Mouse (Mus musculus): ENCODE measurements around the gene Serpinb9b.

Serpinb9b gene

DNA sequence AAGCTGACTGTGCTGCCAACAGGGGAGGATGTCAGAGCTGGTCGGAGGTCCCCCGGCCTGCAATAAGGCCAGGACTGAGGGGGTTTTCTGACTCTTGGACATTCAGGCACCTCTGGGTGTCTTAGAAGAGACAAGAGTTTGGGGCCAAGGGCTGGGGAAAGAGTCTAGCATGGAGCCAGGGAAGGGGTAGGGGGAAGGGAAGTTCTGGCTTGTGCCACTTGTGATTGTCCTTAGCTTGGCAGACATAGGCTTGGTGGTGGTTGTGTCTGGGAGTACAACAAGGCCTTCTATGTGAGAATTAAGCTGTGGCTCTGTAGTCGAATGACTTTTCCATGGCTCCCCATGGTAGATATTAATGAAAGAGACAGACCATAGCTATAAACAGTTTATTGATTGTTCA is 16.3 kb downstream of the Serpinb9b start:
- DNase-seq (ENCODE audit: low read depth, low spot score) = no peak

DNA sequence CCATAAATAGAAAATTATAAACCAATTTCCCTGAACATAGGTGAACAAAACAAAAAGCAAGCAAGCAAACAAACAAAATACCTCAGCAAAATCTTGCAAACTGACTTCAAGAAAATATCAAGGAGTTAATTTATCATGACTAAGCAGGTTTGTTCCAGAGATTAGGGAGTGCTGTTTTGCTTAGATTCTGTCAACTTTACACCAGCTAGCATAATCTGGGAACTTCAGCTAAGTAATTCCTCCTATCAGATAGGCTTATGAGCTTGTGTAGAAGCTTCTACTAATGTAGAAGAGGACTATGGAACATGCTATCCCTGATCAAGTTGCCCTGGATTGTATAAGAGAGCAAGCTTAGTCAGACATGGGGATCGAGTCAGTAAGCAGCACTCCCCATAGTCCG is 20.0 kb downstream of the Serpinb9b start:
- no peak for DNase-seq (ENCODE audit: low read depth, low spot score)

DNA sequence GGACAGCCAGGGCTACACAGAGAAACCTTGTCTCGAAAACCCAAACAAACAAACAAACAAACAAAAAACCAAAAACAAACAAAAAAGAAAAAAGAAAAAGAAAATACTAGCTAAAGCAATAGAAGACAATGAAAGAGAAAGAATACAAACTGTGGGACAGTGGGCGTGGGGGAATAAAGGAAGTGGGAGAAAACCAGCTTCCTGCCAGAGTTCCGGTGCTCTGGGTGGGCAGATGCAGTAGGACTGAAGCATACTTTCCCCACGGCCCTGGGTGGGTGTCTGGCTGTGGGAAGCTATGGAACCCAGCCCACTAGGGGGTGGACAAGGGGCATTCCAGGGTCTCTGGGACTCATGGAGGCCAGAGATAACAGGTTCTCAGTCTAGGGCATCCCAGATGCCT is 21.0 kb downstream of the Serpinb9b start:
- no peak for DNase-seq (ENCODE audit: low read depth, low spot score)

DNA sequence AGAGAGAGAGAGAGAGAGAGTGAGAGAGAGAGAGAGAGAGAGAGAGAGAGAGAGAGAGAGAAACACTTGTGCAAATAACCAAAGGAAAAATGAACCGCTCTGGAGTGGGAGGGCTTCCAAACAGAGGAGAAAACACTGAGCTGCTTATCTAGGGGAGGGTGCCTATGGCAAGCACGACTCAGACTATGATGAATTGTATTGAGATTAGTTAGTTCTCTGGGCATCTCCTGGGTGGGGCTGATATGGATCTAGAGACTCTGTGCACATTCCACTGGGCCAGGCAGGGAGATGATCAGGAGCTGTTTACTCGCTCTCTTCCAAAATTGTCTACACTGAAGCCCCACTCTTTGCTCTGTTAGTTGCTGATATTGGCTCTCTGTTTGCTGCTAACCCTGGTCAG is 24.5 kb downstream of the Serpinb9b start:
- DNase-seq (ENCODE audit: low read depth, low spot score) = no peak

- DNase-seq (ENCODE audit: low read depth, low spot score) = no peak
These were observed 35.8 kb downstream of the Serpinb9b start for GRCm38 (mm10) chr13:33063048-33063447.

GRCm38 (mm10) chr13:33067387-33067977 is 40.3 kb downstream of the Serpinb9b start:
- DNase-seq (ENCODE audit: low read depth, low spot score) = no peak

GRCm38 (mm10) chr13:33068164-33068563 is 40.9 kb downstream of the Serpinb9b start:
- DNase-seq (ENCODE audit: low read depth, low spot score) = no peak

- no peak for DNase-seq (ENCODE audit: low read depth, low spot score)
These were observed 44.6 kb downstream of the Serpinb9b start for GRCm38 (mm10) chr13:33071776-33072175.

GRCm38 (mm10) chr13:33074029-33074428 is 46.8 kb downstream of the Serpinb9b start:
- DNase-seq (ENCODE audit: low read depth, low spot score) = peak; percentile 36

DNA sequence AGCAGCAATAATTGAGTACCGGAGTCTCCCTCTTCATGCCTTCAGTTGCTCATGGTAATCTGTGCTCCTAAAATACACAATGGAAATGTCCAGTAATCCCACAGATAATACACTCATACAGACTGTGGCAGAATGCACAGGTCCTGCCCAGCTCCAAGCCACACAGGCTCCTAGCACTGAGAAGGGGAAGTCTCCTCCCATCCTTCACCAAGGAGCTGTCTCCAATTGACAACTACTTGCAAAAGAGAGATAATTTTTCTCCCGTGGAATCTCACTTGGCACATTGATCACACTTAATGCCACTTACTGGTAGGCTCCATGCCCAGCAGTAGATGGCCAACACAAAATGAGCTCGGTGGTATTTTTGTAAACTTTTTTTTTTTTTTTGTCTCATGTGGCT is 49.0 kb downstream of the Serpinb9b start:
- DNase-seq (ENCODE audit: low read depth, low spot score) = no peak

DNA sequence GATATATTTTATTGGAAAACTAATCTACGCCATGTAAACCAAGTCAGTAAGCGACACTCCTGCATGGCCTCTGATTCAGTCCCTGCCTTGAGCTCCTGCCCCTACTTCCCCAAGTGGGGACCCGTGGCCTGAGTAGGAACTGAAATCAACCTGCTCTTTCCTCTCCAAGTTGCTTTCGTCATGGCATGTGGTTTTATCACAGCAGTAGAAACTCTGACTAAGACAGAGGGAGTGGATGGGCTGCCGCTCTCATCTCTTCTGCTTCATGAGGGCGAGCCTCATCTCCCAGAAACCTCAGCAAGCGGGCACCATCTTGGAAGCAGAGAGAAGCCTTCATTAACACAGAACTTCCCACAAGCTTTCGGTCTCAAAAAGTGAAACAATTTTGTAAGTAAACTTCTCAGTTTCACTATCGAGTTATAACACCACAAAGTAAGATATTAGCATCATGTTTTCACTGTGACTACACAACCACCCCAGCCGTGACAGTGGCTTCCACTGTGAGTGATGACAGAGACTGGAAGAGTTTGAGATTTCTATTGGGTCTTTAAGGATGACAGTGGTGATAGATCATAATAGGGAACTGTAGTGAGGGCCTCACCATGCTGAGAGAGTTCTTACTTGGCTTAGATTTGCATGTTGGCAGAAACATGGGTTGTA is 49.9 kb downstream of the Serpinb9b start:
- no peak for DNase-seq (ENCODE audit: low read depth, low spot score)

- no peak for DNase-seq (ENCODE audit: low read depth, low spot score)
These were observed 51.0 kb downstream of the Serpinb9b start, which contains the start of gene Serpinb1b for GRCm38 (mm10) chr13:33078056-33078705. Gene Serpinb1b (plus strand): TSS chr13:33078575.

DNA sequence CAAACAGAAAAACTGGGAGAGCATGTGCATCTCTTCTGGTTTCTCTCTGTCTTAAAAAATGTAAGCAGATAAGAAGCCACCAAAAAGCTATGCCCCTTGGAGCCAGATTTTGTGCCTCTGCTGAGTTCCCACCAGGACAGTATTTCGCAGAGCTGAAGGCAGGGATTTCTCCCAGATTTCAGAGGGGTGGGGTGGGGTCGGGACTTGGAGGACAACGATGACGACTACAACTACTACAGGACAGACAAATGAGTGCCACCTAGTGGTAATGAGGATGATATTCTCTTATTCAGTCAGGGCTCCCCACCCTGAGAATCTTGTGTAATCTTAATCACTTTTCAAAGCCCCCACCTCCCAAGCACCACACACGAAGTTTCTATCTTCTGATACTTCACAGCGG is 52.2 kb downstream of the Serpinb9b start:
- peak; percentile 27 for DNase-seq (ENCODE audit: low read depth, low spot score)

GRCm38 (mm10) chr13:33080356-33080755 is 53.1 kb downstream of the Serpinb9b start:
- no peak for DNase-seq (ENCODE audit: low read depth, low spot score)

DNA sequence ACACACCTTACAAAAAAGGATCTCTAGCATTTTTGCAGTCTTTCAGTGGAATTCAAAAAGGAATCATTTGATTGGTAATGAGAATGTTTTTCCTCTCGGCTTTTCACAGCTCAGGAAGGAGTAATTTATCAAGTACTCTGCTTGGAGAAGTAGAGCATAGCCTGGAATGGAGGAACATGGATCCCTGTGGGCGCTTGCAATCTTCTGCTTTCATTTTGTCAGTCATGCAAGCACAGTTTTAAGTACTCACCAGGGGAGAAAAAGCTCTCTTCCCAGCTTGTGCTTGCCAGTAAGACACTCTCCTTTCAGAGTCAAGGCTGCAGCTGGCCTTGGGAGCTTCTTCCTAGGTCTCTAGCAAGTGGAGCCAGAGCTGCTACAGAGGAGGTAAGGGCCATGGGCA is 56.6 kb downstream of the Serpinb9b start:
- no peak for DNase-seq (ENCODE audit: low read depth, low spot score)

DNA sequence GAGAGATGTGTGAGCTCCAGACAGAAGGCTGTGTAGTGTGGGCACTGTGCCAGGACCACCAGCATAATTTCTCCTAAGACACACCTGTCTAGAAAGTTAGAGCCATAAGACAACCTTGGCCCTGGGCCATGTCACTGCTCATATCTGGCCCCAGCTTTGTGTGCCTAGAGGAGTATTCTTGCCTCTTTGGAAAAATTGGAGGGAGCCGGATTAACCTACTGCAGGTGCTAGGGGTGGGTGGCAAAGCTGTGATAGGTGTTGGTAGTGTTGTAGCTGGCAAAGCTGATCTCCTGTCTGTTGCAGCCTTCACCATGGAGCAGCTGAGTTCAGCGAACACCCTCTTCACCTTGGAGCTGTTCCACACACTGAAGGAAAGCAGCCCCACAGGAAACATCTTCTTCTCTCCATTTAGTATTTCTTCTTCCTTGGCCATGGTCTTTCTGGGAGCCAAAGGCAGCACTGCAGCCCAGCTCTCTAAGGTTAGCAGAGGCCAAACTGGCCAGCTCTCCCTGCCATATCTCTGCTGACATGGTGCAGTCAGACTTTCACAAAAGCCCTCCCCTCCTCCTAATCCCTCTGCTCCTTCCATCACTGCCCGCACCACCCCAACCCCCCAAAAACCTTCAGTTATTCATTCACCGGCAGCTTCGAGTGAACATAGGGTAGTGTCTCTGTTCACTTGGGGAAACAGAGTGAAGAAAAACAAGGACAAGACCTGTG is 57.9 kb downstream of the Serpinb9b start:
- no peak for DNase-seq (ENCODE audit: low read depth, low spot score)

DNA sequence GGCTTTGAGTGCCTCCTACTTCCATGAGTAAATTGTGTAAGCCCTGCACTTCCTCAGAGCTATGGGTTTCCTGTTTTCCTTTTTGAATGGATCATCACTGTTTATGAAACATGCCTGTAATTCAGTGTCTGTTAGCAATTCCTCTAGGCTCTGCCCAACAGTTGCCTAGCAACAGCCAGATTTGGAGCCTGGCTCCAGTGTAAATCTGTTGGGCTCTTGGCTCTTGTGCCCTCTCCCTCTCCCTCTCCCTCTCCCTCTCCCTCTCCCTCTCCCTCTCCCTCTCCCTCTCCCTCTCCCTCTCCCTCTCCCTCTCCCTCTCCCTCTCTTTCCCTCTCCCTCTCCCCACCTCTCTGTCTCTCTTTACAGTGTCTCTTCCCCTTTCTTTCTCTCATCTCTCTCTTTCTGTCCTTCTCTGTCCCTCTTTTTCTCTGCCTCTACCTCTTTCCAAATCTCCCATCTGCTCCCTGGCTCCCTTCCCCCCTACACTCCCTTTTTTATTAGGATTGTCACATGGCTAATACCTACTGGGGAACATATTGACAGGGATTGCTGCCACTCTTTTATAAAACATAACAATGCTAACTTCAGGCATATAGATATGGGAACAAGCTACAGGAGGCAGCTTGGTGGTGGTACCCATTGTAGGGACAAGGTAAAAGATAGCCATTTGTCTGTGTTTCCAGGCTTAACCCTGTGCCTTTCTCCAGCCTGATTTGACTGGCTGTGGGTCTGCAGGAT is 58.6 kb downstream of the Serpinb9b start:
- DNase-seq (ENCODE audit: low read depth, low spot score) = peak; percentile 34

- no peak for DNase-seq (ENCODE audit: low read depth, low spot score)
These were observed 62.4 kb downstream of the Serpinb9b start for GRCm38 (mm10) chr13:33089566-33089965.

DNA sequence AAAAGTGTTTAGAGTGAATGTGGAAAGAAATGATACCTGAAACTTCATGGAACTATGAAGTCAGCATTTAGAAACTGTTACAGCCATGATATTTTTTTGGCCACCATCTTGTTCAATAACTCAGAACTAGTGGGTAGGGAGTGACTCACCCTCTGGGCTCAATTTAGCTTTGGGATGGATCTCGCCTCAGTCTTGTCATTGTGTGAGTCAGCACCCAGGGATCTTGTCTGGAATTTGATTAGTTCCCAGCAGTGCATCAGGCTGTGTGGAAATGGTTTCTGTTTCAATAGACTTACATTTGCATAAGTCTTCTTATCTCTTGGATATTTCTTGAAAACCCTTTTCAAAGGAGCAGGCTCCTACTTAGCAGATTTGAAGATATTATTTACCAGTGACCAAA is 63.3 kb downstream of the Serpinb9b start:
- no peak for DNase-seq (ENCODE audit: low read depth, low spot score)

- no peak for DNase-seq (ENCODE audit: low read depth, low spot score)
These were observed 64.1 kb downstream of the Serpinb9b start for GRCm38 (mm10) chr13:33091306-33091705.

Data from mesoderm, embryonic 11.5 days (tissue).